Mouse (Mus musculus): ENCODE measurements around the gene B9d2. TPM values are rescaled to one million over a fixed set of nuclear protein-coding genes. Genes with fewer than 3 reads are reported as not detected.
A peak's percentile ranks its signal among the peaks of the same experiment; 100 is the strongest.

B9d2 gene
- total and polyA plus RNA-seq, 2 experiments, result 4.2 to 21.0 TPM

DNA sequence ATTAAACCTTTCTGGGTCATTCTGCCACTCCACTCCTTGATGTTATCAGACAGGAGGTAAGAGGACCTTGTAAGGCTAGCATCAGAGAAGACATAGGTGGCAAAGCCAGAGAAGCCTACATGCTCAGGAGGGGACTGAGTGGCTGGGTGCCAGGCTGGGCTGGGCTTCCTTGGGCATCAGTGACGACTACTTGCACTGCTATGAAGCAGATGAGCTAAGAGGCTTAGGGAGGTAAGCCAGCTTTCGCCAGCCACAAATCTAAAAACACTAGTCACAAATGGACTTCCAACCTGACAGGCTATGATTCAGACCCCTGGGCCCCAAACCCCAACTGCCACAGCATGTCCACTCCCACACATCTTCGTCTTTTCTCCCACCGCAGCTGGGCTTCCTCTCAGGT lies 35.9 kb upstream of the B9d2 start:
- Histone ChIP-seq H3K4me3 (ENCODE audit: insufficient read depth, low read depth, low read length) (no peak overlapping the region), H3K27ac (replicated peaks; ENCODE audit: insufficient read depth, low read depth, low read length) (no peak overlapping the region), H3K27me3 (ENCODE audit: control insufficient read depth, insufficient read depth, low read length) (no peaks in the 10 kb centered on the region), H3K36me3 (ENCODE audit: control insufficient read depth, insufficient read depth, low read length) (peaks cover 7% of the 10 kb centered on the region), H3K9ac (ENCODE audit: low read depth, low read length) (no peak overlapping the region), H3K4me1 (ENCODE audit: control insufficient read depth, insufficient read depth, low read length) (peaks cover 11% of the 10 kb centered on the region), H3K79me2 (ENCODE audit: control insufficient read depth, insufficient read depth, low read length) (peaks cover 36% of the 10 kb centered on the region)
- TF ChIP-seq POLR2A (IDR thresholded peaks at IDR 0.05; ENCODE audit: extremely low read depth, insufficient read depth, low read length) (no peak), CTCF (IDR thresholded peaks at IDR 0.05; ENCODE audit: low read depth, low read length) (no peak)
- no peak for DNase-seq (ENCODE audit: extremely low read depth, low read depth, low spot score)
- 77% methylated on average over 4 of the region's 4 CpGs for WGBS

DNA sequence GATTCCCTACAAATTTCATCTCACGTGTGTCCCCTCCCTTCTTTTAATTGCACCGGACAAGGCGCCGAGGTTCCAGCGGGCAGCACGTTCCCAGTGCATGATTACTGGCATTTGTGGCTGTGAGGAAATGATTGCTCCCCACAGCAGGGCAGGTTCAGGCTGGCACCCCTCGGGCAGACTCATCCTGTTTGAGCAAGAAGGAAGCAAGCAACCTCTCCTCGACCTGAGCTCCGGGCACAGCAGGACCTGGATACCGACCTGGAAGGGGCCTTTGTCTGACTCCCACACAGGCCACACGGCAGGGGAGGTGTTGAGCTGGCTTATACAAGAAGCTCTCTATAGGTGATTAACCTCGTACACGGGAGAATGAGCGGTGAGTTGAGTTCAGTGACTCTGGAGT lies 35.5 kb upstream of the B9d2 start:
- Histone ChIP-seq H3K27me3 (ENCODE audit: control insufficient read depth, insufficient read depth, low read length) (no peaks in the 10 kb centered on the region), H3K79me2 (ENCODE audit: control insufficient read depth, insufficient read depth, low read length) (peaks cover 38% of the 10 kb centered on the region), H3K4me1 (ENCODE audit: control insufficient read depth, insufficient read depth, low read length) (peaks cover 12% of the 10 kb centered on the region), H3K9ac (ENCODE audit: low read depth, low read length) (no peak overlapping the region), H3K4me3 (ENCODE audit: insufficient read depth, low read depth, low read length) (no peak overlapping the region), H3K27ac (replicated peaks; ENCODE audit: insufficient read depth, low read depth, low read length) (no peak overlapping the region), H3K36me3 (ENCODE audit: control insufficient read depth, insufficient read depth, low read length) (peaks cover 7% of the 10 kb centered on the region)
- no peak for TF ChIP-seq POLR2A (IDR thresholded peaks at IDR 0.05; ENCODE audit: extremely low read depth, insufficient read depth, low read length)
- no peak for TF ChIP-seq CTCF (IDR thresholded peaks at IDR 0.05; ENCODE audit: low read depth, low read length)
- 74% methylated on average over 14 of the region's 14 CpGs for WGBS
- DNase-seq (ENCODE audit: extremely low read depth, low read depth, low spot score), result no peak

DNA sequence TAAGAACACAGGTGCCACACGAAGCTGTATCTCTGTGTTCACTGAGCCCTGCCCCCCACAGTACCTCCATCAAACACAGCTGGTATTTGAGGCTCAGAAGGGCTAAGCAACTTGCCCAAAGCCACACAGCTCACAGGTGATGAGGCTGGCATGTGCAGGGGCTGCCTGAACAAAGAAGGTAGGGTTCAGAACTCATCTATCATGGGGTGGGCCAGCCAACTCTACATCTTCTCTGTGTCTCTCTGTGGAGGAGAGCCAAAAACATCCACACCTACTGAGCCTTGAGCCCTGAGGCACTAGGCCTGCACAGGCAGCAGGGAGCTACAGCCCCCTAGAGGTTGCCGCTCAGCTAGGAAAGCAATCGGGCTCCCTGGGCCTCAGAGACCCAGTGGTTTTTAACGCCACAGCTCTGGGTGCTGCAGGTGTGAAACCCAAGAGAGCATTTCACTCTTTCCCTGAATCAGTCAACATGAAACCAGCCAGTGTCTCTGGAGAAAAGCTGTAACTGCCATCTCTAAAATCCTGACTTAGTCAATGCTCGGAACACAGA lies 32.9 kb upstream of the B9d2 start:
- Histone ChIP-seq H3K36me3 (ENCODE audit: control insufficient read depth, insufficient read depth, low read length) (peaks cover 3% of the 10 kb centered on the region; the same call in 1 of the 2 replicates), H3K27me3 (ENCODE audit: control insufficient read depth, insufficient read depth, low read length) (no peaks in the 10 kb centered on the region), H3K4me1 (ENCODE audit: control insufficient read depth, insufficient read depth, low read length) (peaks cover 26% of the 10 kb centered on the region), H3K9ac (ENCODE audit: low read depth, low read length) (no peak overlapping the region), H3K27ac (replicated peaks; ENCODE audit: insufficient read depth, low read depth, low read length) (no peak overlapping the region), H3K79me2 (ENCODE audit: control insufficient read depth, insufficient read depth, low read length) (peaks cover 43% of the 10 kb centered on the region), H3K4me3 (ENCODE audit: insufficient read depth, low read depth, low read length) (no peak overlapping the region)
- TF ChIP-seq POLR2A (IDR thresholded peaks at IDR 0.05; ENCODE audit: extremely low read depth, insufficient read depth, low read length), result no peak
- peak; percentile 41 for TF ChIP-seq CTCF (IDR thresholded peaks at IDR 0.05; ENCODE audit: low read depth, low read length)
- 65% methylated on average over 5 of the region's 5 CpGs for WGBS
- DNase-seq (ENCODE audit: extremely low read depth, low read depth, low spot score), result no peak

DNA sequence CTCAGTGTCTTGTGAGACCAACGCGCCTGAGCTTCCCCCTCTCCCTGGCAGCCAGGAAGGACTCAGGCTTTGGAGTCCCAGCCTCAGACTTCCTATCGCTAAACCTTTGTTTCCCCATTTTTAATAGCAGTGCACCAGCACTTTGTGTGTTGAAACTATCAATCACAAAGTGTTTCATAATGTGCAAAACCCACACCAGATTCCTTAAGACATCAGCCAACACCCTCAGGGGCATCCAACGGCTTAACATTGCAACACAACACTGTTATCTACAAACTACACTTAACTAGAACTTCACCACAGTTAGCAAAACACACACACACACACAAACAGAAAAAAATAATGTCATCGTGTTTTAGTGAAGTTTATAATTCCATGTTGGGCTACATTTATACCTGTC lies 30.7 kb upstream of the B9d2 start:
- WGBS, result 22% methylated on average over 5 of the region's 5 CpGs
- Histone ChIP-seq H3K4me3 (ENCODE audit: insufficient read depth, low read depth, low read length) (no peak overlapping the region), H3K36me3 (ENCODE audit: control insufficient read depth, insufficient read depth, low read length) (peaks cover 3% of the 10 kb centered on the region; the same call in 1 of the 2 replicates), H3K4me1 (ENCODE audit: control insufficient read depth, insufficient read depth, low read length) (peaks cover 30% of the 10 kb centered on the region), H3K9ac (ENCODE audit: low read depth, low read length) (no peak overlapping the region), H3K27me3 (ENCODE audit: control insufficient read depth, insufficient read depth, low read length) (no peaks in the 10 kb centered on the region), H3K27ac (replicated peaks; ENCODE audit: insufficient read depth, low read depth, low read length) (peak overlapping the region; percentile 68), H3K79me2 (ENCODE audit: control insufficient read depth, insufficient read depth, low read length) (peaks cover 49% of the 10 kb centered on the region)
- DNase-seq (ENCODE audit: extremely low read depth, low read depth, low spot score), result peak; percentile 72
- TF ChIP-seq CTCF (IDR thresholded peaks at IDR 0.05; ENCODE audit: low read depth, low read length) (no peak), POLR2A (IDR thresholded peaks at IDR 0.05; ENCODE audit: extremely low read depth, insufficient read depth, low read length) (no peak)

DNA sequence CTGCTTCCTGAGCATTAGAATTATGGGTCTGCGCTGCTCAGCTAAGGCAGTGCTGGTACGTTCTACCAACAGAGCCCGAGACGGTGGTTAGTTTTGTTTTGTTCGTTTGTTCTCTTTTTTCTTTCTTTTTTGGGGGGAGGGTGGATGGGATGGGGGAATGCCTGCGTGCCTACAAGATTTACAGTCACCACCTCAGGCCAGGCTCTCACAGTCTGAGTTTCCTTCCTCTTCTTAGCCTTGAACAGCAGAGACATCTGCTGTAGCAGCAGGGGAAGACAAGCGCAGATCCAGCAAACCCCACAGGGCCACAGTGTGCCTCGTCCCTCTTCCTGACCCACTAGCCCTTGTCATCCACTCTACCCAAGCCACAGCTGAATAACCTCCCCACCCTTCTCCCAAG lies 29.3 kb upstream of the B9d2 start:
- TF ChIP-seq POLR2A (IDR thresholded peaks at IDR 0.05; ENCODE audit: extremely low read depth, insufficient read depth, low read length), result no peak
- TF ChIP-seq CTCF (IDR thresholded peaks at IDR 0.05; ENCODE audit: low read depth, low read length), result 0 out of 2 replicates have a peak, but pooled peaks have one; percentile 13
- Histone ChIP-seq H3K27me3 (ENCODE audit: control insufficient read depth, insufficient read depth, low read length) (no peaks in the 10 kb centered on the region), H3K27ac (replicated peaks; ENCODE audit: insufficient read depth, low read depth, low read length) (no peak overlapping the region), H3K9ac (ENCODE audit: low read depth, low read length) (no peak overlapping the region), H3K4me1 (ENCODE audit: control insufficient read depth, insufficient read depth, low read length) (peaks cover 33% of the 10 kb centered on the region), H3K4me3 (ENCODE audit: insufficient read depth, low read depth, low read length) (no peak overlapping the region), H3K79me2 (ENCODE audit: control insufficient read depth, insufficient read depth, low read length) (peaks cover 44% of the 10 kb centered on the region), H3K36me3 (ENCODE audit: control insufficient read depth, insufficient read depth, low read length) (no peaks in the 10 kb centered on the region)
- 88% methylated on average over 8 of the region's 8 CpGs for WGBS
- DNase-seq (ENCODE audit: extremely low read depth, low read depth, low spot score), result peak; percentile 21

DNA sequence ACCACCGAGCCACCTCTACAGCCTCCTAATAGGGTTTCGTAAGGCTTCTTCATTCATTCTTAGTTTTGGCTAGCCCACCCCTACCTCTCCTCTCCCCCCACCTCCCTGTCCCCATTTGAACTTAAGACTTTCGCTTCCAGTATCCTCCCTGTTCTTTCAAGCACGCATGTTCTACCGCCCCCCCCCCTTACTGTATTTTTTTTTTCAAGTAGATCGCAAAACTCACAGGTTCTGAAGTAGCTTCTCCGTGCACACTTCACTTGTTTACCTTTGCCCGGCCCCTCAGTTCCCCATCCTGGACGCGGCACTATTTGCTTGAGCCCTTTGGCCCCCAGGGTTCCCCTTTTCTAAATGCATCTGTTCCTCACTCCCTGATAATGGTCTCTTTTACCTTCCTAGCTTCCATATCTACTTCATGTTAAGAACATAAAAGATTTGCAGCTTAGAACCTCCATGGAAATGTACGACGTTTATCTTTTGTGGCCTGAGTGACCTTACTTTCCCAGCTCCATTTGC lies 28.3 kb upstream of the B9d2 start:
- Histone ChIP-seq H3K79me2 (ENCODE audit: control insufficient read depth, insufficient read depth, low read length) (peaks cover 45% of the 10 kb centered on the region; the same call in 1 of the 2 replicates), H3K4me3 (ENCODE audit: insufficient read depth, low read depth, low read length) (no peak overlapping the region), H3K27ac (replicated peaks; ENCODE audit: insufficient read depth, low read depth, low read length) (no peak overlapping the region), H3K27me3 (ENCODE audit: control insufficient read depth, insufficient read depth, low read length) (no peaks in the 10 kb centered on the region), H3K4me1 (ENCODE audit: control insufficient read depth, insufficient read depth, low read length) (peaks cover 37% of the 10 kb centered on the region), H3K9ac (ENCODE audit: low read depth, low read length) (no peak overlapping the region), H3K36me3 (ENCODE audit: control insufficient read depth, insufficient read depth, low read length) (no peaks in the 10 kb centered on the region)
- no peak for DNase-seq (ENCODE audit: extremely low read depth, low read depth, low spot score)
- WGBS, result 70% methylated on average over 12 of the region's 12 CpGs
- no peak for TF ChIP-seq POLR2A (IDR thresholded peaks at IDR 0.05; ENCODE audit: extremely low read depth, insufficient read depth, low read length)
- TF ChIP-seq CTCF (IDR thresholded peaks at IDR 0.05; ENCODE audit: low read depth, low read length), result no peak
